Mouse (Mus musculus) heart, embryonic 16.5 days (tissue): ENCODE data around the gene Traf3. TPM values are rescaled to one million over a fixed set of nuclear protein-coding genes. Genes with fewer than 3 reads are reported as not detected.

Experiments
- ATAC-seq: fragments of 200-750 bp; cut with Nextera tagmentation; replicated peaks from 2 replicates; pipeline ENCODE4 v1.8.0; 2017; ENCODE audit warnings: moderate number of reproducible peaks; ENCODE audit not compliant: insufficient read depth, low FRiP score; ENCODE audit errors: extremely low read depth
- H3K27ac ChIP-seq: fragments of 300-500 bp; sonication (generic); 2 replicates; pipeline ENCODE4 v1.5.1; 2014; ENCODE audit warnings: mild to moderate bottlenecking, low read length, control low read depth, moderate library complexity
- H3K27me3 ChIP-seq: fragments of 300-500 bp; sonication (generic); 2 replicates; pipeline ENCODE4 v1.6.1; 2014; ENCODE audit warnings: low read length, mixed read lengths; ENCODE audit not compliant: control insufficient read depth, insufficient read depth
- H3K36me3 ChIP-seq: fragments of 300-500 bp; sonication (generic); 2 replicates; pipeline ENCODE4 v1.6.1; 2014; ENCODE audit not compliant: control insufficient read depth, insufficient read depth
- H3K4me1 ChIP-seq: fragments of 300-500 bp; sonication (generic); 2 replicates; pipeline ENCODE4 v1.6.1; 2014; ENCODE audit warnings: low read length, mixed read lengths; ENCODE audit not compliant: control insufficient read depth, insufficient read depth
- H3K4me2 ChIP-seq: fragments of 300-500 bp; sonication (generic); 2 replicates; pipeline ENCODE4 v1.6.1; 2014; ENCODE audit warnings: low read depth, mild to moderate bottlenecking, control low read depth, low read length
- H3K4me3 ChIP-seq: fragments of 300-500 bp; sonication (generic); 2 replicates; pipeline ENCODE4 v1.5.1; 2014; ENCODE audit warnings: mild to moderate bottlenecking, control low read depth, low read length
- H3K9ac ChIP-seq: fragments of 300-500 bp; sonication (generic); 2 replicates; pipeline ENCODE4 v1.6.1; 2014; ENCODE audit warnings: low read length, control low read depth
- H3K9me3 ChIP-seq: fragments of 300-500 bp; sonication (generic); replicated peaks from 2 replicates; pipeline ENCODE4 v1.6.1; 2016; ENCODE audit warnings: low read length; ENCODE audit not compliant: control insufficient read depth
- WGBS: fragments of 180-500 bp; shearing (Covaris S2); extraction: QIAGEN DNeasy Blood & Tissue Kit; methylation state at CpG from one replicate; pipeline ENCODE4 v1.1.7; 2014; 5-methylcytosine and 5-hydroxymethylcytosine counted together
- polyA plus RNA-seq: library from polyadenylated mRNA; unstranded; fragments of >200 nt; fragmentation: Nextera tagmentation; extraction: Ambion mirVana; gene quantifications from 2 replicates; pipeline ENCODE4 v1.2.1, GENCODE M21; 2015

The Traf3 gene
- polyA plus RNA-seq, 1 experiment from 2014 or later: 6.0 TPM

GRCm38 (mm10) chr12:111135953-111136352 lies 30.2 kb upstream of the Traf3 start:
- ATAC-seq: no peak
- Histone ChIP-seq H3K4me3 (no peak overlapping the region), H3K4me2 (no peak overlapping the region), H3K27ac (no peak overlapping the region), H3K9me3 (peaks cover 4% of the 10 kb centered on the region; the same call in 1 of the 2 replicates), H3K4me1 (peaks cover 9% of the 10 kb centered on the region; the same call in 1 of the 2 replicates), H3K9ac (no peak overlapping the region), H3K36me3 (no peaks in the 10 kb centered on the region), H3K27me3 (no peaks in the 10 kb centered on the region)
- 75% methylated on average over 3 of the region's 3 CpGs for WGBS

- H3K4me2 ChIP-seq: no peak overlapping the region
- no peak overlapping the region for H3K4me3 ChIP-seq
- peaks cover 9% of the 10 kb centered on the region; the same call in 1 of the 2 replicates for H3K4me1 ChIP-seq
- no peak for ATAC-seq
- H3K9ac ChIP-seq: no peak overlapping the region
- H3K27me3 ChIP-seq: no peaks in the 10 kb centered on the region
- no peak overlapping the region for H3K27ac ChIP-seq
- H3K36me3 ChIP-seq: no peaks in the 10 kb centered on the region
- peaks cover 4% of the 10 kb centered on the region; the same call in 1 of the 2 replicates for H3K9me3 ChIP-seq
- 61% methylated on average over 2 of the region's 2 CpGs for WGBS
Measured at GRCm38 (mm10) chr12:111137079-111137478, 29.1 kb upstream of the Traf3 start.

- ATAC-seq: 0 out of 2 replicates have a peak, but pooled peaks have one; percentile 23
- H3K27me3 ChIP-seq: no peaks in the 10 kb centered on the region
- peak overlapping the region; percentile 74 for H3K27ac ChIP-seq
- WGBS: 23% methylated on average over 12 of the region's 12 CpGs
- peak overlapping the region; percentile 53 for H3K4me2 ChIP-seq
- H3K4me3 ChIP-seq: no peak overlapping the region
- H3K9me3 ChIP-seq: peaks cover 4% of the 10 kb centered on the region; the same call in 1 of the 2 replicates
- H3K4me1 ChIP-seq: peaks cover 19% of the 10 kb centered on the region
- no peaks in the 10 kb centered on the region for H3K36me3 ChIP-seq
- peak overlapping the region; percentile 27 for H3K9ac ChIP-seq
Measured at GRCm38 (mm10) chr12:111143005-111143508, 23.1 kb upstream of the Traf3 start.

GRCm38 (mm10) chr12:111143509-111144063 lies 22.6 kb upstream of the Traf3 start:
- Histone ChIP-seq H3K4me2 (peak overlapping the region; percentile 53), H3K4me3 (no peak overlapping the region), H3K9me3 (peaks cover 3% of the 10 kb centered on the region; the same call in 1 of the 2 replicates), H3K27ac (peak overlapping the region; percentile 74), H3K36me3 (no peaks in the 10 kb centered on the region), H3K27me3 (no peaks in the 10 kb centered on the region), H3K4me1 (peaks cover 19% of the 10 kb centered on the region), H3K9ac (peak overlapping the region; percentile 31)
- ATAC-seq: peak; percentile 28; the same call in 1 of the 2 replicates
- WGBS: 39% methylated on average over 16 of the region's 16 CpGs

- Histone ChIP-seq H3K4me1 (peaks cover 19% of the 10 kb centered on the region), H3K4me2 (no peak overlapping the region), H3K36me3 (no peaks in the 10 kb centered on the region), H3K9ac (no peak overlapping the region), H3K27me3 (no peaks in the 10 kb centered on the region), H3K9me3 (no peaks in the 10 kb centered on the region), H3K4me3 (no peak overlapping the region), H3K27ac (no peak overlapping the region)
- ATAC-seq: no peak
- WGBS: 80% methylated on average over 2 of the region's 2 CpGs
Measured at GRCm38 (mm10) chr12:111144598-111144997, 21.6 kb upstream of the Traf3 start.

GRCm38 (mm10) chr12:111145269-111145668 lies 20.9 kb upstream of the Traf3 start:
- no peak overlapping the region for H3K9ac ChIP-seq
- H3K4me3 ChIP-seq: no peak overlapping the region
- no peaks in the 10 kb centered on the region for H3K9me3 ChIP-seq
- ATAC-seq: no peak
- H3K27me3 ChIP-seq: no peaks in the 10 kb centered on the region
- no peak overlapping the region for H3K27ac ChIP-seq
- no peaks in the 10 kb centered on the region for H3K36me3 ChIP-seq
- H3K4me2 ChIP-seq: no peak overlapping the region
- WGBS: 50% methylated on average over 9 of the region's 9 CpGs
- H3K4me1 ChIP-seq: peaks cover 19% of the 10 kb centered on the region

- ATAC-seq: no peak
- Histone ChIP-seq H3K36me3 (no peaks in the 10 kb centered on the region), H3K27me3 (no peaks in the 10 kb centered on the region), H3K4me2 (no peak overlapping the region), H3K9ac (no peak overlapping the region), H3K27ac (no peak overlapping the region), H3K4me3 (no peak overlapping the region), H3K9me3 (no peaks in the 10 kb centered on the region), H3K4me1 (peaks cover 2% of the 10 kb centered on the region)
- 56% methylated on average over 17 of the region's 17 CpGs for WGBS
Measured at GRCm38 (mm10) chr12:111149495-111150235, 16.5 kb upstream of the Traf3 start.

- peaks cover 2% of the 10 kb centered on the region; the same call in 1 of the 2 replicates for H3K9me3 ChIP-seq
- H3K4me3 ChIP-seq: no peak overlapping the region
- H3K27ac ChIP-seq: no peak overlapping the region
- WGBS: 12% methylated on average over 6 of the region's 6 CpGs
- no peaks in the 10 kb centered on the region for H3K4me1 ChIP-seq
- no peaks in the 10 kb centered on the region for H3K36me3 ChIP-seq
- no peaks in the 10 kb centered on the region for H3K27me3 ChIP-seq
- no peak overlapping the region for H3K4me2 ChIP-seq
- H3K9ac ChIP-seq: no peak overlapping the region
- no peak for ATAC-seq
Measured at GRCm38 (mm10) chr12:111150236-111150596, 16.0 kb upstream of the Traf3 start.
